Mouse (Mus musculus) heart, postnatal 36 days (tissue): ENCODE data around the gene Fcho1. TPM values are rescaled to one million over a fixed set of nuclear protein-coding genes. Genes with fewer than 3 reads are reported as not detected.
"Not testable (repeated sequence)": the region's sequence is repeated elsewhere in the genome, so short reads cannot be mapped to it uniquely, and the experiment has no call there.

Experiments used
- DNase-seq, 2 experiments: peaks; one replicate each; pipeline ENCODE4 v3.0.0; 2021 to 2022
- intact Hi-C: fragments of 180-260 bp; cut with DNase I; formaldehyde crosslinking; loops from one replicate; pipeline ENCODE4 v1.15.1; 2025
- total RNA-seq, 2 experiments: library from RNA; stranded (reverse); gene quantifications; 2 replicates each; pipeline ENCODE4 v1.2.3; 2021

Gene Fcho1
- total RNA-seq, 2 experiments from 2014 or later = 0.56 to 1.2 TPM

- peak; percentile 38 to 56 for DNase-seq
- intact Hi-C loops = no loop called here
Observed at GRCm38 (mm10) chr8:71719218-71719617, 6.3 kb downstream of the Fcho1 start.

DNA sequence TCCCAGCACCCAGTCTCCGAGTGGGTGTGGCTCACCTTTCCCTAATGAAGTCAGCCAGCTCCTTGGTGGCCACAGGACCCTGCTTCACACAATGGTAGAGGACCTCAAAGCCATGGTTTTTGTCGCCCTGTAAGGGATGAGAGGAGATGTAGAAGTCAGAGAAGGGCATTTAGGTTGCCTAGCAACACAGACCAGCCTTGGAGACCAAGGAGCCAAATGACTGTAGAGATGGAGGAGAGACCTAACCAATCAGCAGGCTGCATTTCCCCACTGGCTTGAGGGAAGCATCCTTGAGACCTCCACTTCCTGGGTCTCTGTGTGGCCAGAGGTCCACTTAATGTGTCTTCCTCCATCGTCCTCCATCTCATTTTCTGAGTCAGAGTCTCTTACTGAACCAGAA is 7.3 kb downstream of the Fcho1 start:
- DNase-seq = no peak

GRCm38 (mm10) chr8:71717096-71717495 is 8.4 kb downstream of the Fcho1 start:
- intact Hi-C loops = no loop called here
- DNase-seq = no peak

More for the DNA sequence above, 7.3 kb downstream of the Fcho1 start:
- intact Hi-C loops = no loop called here

GRCm38 (mm10) chr8:71716561-71717053 is 8.9 kb downstream of the Fcho1 start:
- intact Hi-C loops = no loop called here
- DNase-seq = no peak

DNA sequence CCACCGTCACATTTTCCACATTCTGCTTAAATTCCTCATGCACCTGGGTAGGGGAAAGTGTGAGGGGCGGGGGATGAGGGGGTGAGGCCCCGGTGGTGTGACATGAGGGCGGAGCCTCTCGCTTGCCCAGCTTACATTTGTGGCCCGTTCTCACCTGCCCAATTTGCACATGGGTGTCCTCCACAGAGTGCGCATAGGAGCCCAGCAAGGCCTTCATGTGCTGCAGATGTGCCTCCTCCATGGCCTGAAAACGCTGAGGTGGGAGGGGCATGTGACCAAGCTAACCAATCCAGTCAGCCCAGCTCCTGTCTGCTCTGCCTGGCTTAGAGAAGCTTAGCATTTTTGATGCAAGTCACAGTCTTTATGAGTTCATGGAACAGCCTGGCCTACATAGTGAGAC is 10.0 kb downstream of the Fcho1 start:
- intact Hi-C loops = no loop called here
- no peak for DNase-seq

DNA sequence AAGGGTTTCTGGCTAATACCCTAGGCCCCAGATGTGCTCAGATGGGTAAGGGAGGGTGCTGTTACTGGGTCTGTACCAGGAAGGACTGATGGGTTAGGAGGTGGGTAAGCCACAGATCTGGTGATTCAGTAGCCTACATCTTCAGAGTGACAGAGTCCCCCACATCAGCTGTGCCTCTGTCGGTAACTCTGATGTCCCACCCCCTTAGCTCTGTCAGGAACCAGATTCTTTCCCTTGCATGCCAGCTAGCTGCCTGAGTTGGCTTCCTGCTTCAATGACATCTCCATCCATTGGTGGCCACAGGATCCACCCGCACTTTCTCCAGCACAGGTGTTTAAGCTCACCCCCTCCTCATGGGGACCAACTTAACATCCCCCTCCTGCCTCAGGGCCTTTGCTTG is 13.9 kb downstream of the Fcho1 start:
- intact Hi-C loops = no loop called here
- DNase-seq = no peak

DNA sequence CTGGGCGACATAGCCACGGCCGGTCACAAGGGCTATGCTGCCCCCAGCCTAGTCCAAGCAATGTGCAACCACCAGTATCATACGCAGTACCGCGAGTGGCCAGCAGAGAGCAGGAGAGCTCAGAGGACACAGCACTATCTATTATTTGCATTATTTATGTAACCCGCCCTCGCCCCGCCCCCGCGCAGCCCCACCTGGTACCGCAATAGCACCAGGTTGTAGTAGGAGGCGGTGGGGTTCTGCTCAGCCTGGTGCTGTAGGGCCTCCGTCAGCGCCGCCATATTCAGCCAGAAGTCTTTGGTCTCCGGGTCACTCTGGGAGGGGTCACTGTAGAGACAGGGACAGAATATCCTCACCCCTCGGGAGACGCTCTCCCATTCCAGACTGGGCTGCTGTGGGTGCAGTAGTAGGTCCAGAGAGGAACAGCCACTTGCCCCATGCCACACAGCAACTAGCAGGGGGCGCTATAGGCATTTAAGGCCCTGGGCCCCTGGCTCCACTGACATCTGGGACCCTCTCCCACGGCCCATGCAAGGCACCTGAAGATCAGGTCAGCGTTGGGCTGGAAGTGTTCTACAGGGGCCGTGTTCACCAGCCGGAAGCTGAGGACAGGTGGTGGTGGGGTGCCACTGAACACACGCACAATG is 15.6 kb downstream of the Fcho1 start:
- intact Hi-C loops = loop anchor here (2.0 kb wide), 1 partner anchor 21 kb away; no protein-coding TSS in a partner anchor
- peak; percentile 74 to 88 for DNase-seq

DNA sequence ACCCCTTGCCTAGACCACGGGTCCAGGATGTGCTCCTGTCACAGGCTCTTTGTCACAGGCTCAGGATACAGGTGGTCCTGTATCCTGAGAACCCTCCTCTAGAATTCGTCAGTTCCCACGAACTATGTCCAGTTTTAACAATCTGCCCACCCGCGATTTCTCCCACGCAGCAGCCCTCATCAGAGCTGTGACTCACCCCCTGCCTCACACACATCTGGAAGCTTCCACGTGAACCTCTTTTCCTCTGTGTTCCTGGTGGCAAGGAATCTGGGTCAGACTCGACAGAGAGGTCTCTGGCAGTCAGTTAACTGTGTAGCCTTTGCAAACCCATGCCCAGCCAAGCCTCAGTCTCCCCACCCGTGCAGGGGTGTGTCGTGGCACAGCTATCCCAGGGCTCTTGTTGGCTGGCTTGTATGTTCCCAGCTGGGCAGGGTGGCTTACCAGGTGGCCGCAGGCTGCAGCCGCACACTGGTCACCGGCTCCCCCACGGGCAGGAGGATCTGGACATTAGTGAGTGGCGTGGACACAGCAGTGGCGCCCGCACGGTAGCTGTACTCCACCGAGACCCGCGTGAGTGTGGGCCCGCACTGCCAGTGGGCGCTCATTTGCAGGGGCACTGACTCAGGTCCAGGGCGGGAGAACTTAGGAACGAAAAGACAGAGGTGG is 16.2 kb downstream of the Fcho1 start:
- intact Hi-C loops = loop anchor here (2.0 kb wide), 1 partner anchor 22 kb away; no protein-coding TSS in a partner anchor
- no peak for DNase-seq

- intact Hi-C loops = loop anchor here (2.0 kb wide), 1 partner anchor 23 kb away; no protein-coding TSS in a partner anchor
Observed at GRCm38 (mm10) chr8:71707874-71708273, 17.6 kb downstream of the Fcho1 start.

DNA sequence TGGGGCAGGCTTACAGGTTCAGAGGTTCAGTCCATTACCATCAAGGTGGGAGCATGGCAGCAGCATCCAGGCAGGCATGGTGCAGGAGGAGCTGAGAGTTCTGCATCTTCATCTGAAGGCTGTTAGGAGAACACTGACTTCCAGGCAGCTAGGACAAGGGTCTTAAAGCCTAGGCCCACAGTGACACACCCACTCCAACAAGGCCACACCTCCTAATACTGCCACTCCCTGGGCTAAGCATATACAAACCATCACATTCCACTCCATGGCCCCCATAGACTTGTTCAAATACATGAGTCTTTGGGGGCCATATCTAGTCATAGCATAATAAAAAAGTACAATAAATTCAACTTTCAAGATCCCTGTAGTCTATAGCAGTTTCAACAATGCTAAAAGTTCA is 22.1 kb downstream of the Fcho1 start:
- DNase-seq, intact Hi-C loops: not testable (repeated sequence)

More at GRCm38 (mm10) chr8:71707874-71708273, 17.6 kb downstream of the Fcho1 start:
- DNase-seq = peak in 1 of 2 experiments; percentile 57

DNA sequence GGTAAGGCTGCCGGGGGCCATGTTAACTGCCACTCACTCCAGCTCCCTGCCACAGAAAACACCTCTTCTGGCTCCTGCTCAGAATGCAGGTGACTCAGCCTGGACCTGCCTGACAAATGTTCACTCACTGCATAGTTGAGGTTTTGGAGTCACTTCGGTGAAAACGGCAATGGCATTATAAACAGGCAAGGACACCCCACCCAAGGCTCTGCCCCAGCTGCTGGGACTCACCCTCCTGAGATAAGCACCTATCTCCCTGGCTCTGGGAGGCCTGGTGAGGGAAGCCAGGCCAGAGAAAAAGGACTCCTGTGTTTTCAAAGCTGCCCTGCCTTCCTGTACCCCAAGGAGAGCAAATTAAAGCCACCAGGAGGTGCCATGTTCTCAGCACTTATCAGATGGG is 22.6 kb downstream of the Fcho1 start:
- DNase-seq = no peak
- intact Hi-C loops = no loop called here

DNA sequence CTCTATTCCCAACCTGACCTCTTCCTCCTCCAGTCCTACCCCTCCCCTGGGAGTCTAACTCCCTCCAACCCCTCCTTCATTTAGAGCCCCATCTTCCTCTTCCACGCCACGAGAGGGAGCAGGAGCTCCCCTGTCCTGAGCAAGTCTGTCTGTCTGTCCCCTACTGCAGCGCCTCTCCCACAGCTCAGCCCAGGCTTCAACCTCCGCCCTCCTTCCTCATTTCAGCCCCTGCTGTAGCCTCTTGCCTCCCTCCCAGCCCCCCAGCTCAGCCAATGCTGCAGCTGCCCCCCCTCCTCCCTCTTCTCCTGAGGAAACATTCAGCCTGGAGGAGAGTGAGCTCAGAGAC is 23.5 kb downstream of the Fcho1 start:
- intact Hi-C loops = no loop called here
- no peak for DNase-seq

DNA sequence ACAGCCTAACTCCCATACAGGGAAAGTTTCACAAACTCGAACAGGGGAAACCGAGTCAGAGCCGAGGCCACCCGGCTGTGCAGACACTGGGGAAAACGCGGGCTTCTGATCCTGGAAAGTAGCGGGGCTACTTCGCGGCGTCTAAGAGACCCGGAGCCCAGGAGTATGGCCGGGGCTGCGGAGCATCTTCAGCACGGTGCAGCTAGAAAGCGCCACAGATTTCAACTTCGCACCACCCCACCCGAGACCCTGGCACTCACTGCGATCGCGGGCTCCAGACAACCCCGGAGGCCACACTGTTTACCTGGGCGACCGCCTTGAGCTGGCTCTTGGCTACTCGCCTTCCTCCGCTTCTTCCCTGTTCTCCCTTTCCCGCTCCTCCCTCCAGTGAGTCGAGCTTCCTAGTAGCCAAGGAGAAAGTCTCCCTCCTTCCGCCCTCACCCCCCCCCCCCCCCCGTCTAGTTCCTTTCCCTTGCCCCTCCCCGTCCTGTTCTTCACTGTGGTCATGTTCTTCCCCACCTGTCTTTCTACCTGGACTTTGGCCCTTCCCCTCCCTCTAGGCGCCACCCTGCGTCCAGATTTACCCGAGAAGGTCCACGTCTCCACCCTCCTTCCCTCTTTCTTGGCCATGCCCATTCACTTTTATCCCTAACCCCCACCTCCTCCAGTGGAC is 24.0 kb downstream of the Fcho1 start, which contains the start of gene B3gnt3:
TSS of gene B3gnt3 (minus strand) at position 376 of the 673 bp plus-strand sequence.
- intact Hi-C loops = loop anchor here (2.0 kb wide), 1 partner anchor 25 kb away; the partner anchor contains the start of gene Jak3
- no peak for DNase-seq

DNA sequence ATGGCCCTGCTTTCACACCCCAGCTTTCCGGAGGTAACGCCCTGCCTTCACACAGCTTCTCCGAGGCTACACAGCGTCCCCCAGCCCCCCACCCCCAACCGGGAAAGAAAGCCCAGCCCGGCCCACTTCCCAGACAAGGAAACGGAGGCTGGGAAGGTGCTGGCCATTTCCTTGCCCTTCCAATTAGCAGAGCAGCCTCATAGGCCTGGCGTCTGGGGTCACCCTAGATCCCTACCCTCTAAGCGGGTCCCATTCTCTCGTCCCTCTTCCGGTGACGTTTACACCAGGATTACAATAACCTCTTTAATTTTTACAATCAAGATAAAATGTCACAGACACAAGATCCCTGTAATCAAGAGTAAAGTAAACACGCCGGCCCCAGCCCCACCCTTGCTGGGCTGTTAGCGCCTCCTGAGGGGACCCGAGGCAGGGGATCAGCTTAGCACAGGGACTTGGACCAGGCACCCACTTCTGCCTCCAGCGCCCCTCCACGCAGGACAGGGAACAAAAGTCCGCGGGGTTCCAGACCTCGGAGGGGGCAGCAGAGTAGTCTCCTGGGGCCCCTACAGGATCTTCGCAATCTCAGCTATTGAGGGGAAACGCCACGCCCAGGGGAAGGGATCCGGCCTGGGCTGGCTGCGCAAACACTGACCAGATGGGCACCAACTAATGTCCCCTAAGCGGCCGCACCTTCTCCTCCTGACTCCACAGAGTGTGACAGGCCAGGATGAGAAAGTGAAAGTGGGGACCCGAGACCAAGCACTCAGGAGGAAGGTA is 24.8 kb downstream of the Fcho1 start:
- intact Hi-C loops = loop anchor here (2.0 kb wide), 1 partner anchor 24 kb away; the partner anchor contains the start of gene Jak3
- DNase-seq = peak; percentile 44 to 58

- DNase-seq, intact Hi-C loops: not testable (repeated sequence)
Observed at GRCm38 (mm10) chr8:71695456-71695855, 30.1 kb downstream of the Fcho1 start.

GRCm38 (mm10) chr8:71693166-71694041 is 32.1 kb downstream of the Fcho1 start:
- intact Hi-C loops = no loop called here
- no peak for DNase-seq

GRCm38 (mm10) chr8:71692509-71692908 is 33.0 kb downstream of the Fcho1 start:
- intact Hi-C loops = no loop called here
- no peak for DNase-seq

DNA sequence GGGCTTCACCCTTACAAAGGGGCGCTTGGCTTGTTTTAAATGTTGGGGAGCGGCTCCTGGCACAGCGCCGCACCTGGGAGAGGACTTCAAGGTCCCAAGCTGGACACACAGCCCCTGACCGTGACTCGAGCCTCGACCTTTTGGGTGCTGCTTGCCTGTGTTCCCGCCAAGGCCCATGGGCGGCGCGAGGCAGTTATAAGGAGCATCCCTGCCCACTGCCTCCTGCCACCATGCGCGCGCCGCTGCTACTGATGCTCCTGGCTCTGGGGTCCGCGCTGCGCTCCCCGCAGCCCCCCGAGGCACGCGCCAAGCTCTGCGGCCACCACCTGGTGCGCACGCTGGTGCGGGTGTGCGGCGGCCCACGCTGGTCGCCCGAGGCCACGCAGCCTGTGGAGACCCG is 36.5 kb downstream of the Fcho1 start, which contains the start of gene Insl3:
TSS of gene Insl3 (plus strand) at position 187 of the 400 bp plus-strand sequence.
- intact Hi-C loops = no loop called here
- no peak for DNase-seq

- intact Hi-C loops = no loop called here
- no peak for DNase-seq
Observed at GRCm38 (mm10) chr8:71687616-71688015, 37.9 kb downstream of the Fcho1 start.
